Mouse (Mus musculus): ENCODE data around the gene Itgb3. TPM values are rescaled to one million over a fixed set of nuclear protein-coding genes. Genes with fewer than 3 reads are reported as not detected.

Gene Itgb3
- polyA plus RNA-seq (2015; fragmentation: Nextera tagmentation; extraction: Ambion mirVana): 2.1 and 2.6 TPM in 2 replicates

GRCm38 (mm10) chr11:104607491-104608245, at the start of gene Itgb3:
TSS of gene Itgb3 (plus strand) at chr11:104608000.

GRCm38 (mm10) chr11:104685548-104685947, 77.7 kb downstream of the Itgb3 start, which contains the start of gene Gm11639:
TSS of gene Gm11639 (plus strand) at chr11:104685707.

Other genes starting within 250 kb of the Itgb3 start
- gene Kansl1, start 139.1 kb upstream of the Itgb3 start, polyA plus RNA-seq (2015; fragmentation: Nextera tagmentation; extraction: Ambion mirVana): 16.4 and 18.1 TPM in 2 replicates
- 38.6 and 41.9 TPM in 2 replicates for gene Cdc27, start 57.4 kb upstream of the Itgb3 start, polyA plus RNA-seq (2015; fragmentation: Nextera tagmentation; extraction: Ambion mirVana)
- gene Myl4, start 57.3 kb upstream of the Itgb3 start, polyA plus RNA-seq (2015; fragmentation: Nextera tagmentation; extraction: Ambion mirVana): 6.5 and 7.2 TPM in 2 replicates
- gene Gm11639, start 77.7 kb downstream of the Itgb3 start, polyA plus RNA-seq (2015; fragmentation: Nextera tagmentation; extraction: Ambion mirVana): 0.09 and 0.75 TPM in 2 replicates

Measured in neural tube, postnatal 0 days (tissue).